21 mouse cellular contexts compared by ENCODE assay signal in genomic region chr2:93097016-93097415, GRCm38 (mm10). TPM values are rescaled to one million over a fixed set of nuclear protein-coding genes. Genes with fewer than 3 reads are reported as not detected.
DNase-seq lines count a peak whose midpoint lies in the region; ATAC-seq lines count a peak whose summit lies in the region.
"Had no signal": no experiment of that assay in that cellular context is flagged by ENCODE, and none has a peak within 500 bp of the region (broad histone marks: within the 10 kb centered on the region; RNA-seq: fewer than 3 reads in every experiment).

No protein-coding gene starts in this region.

- no peak overlapping the region for H3K9ac ChIP-seq in midbrain, embryonic 15.5 days
- H3K9ac ChIP-seq in midbrain, embryonic 13.5 days (replicated peaks): no peak overlapping the region
- H3K9ac ChIP-seq: embryonic facial prominence, embryonic 13.5 days; embryonic facial prominence, embryonic 15.5 days; forebrain, embryonic 12.5 days had no signal

- peak; percentile 66 for DNase-seq in thymus, postnatal 0 days (ENCODE audit: low spot score)
- peak; percentile 45 for DNase-seq in thymus, postnatal 25 days
- no peak for DNase-seq in adrenal gland, postnatal 10 days
- no peak for DNase-seq in cerebellum, postnatal 10 days
- DNase-seq in urinary bladder, postnatal 25 days (ENCODE audit: low spot score): no peak
- DNase-seq: adrenal gland, adult 2 months; adrenal gland, postnatal 14 days; adrenal gland, postnatal 36 days; cerebellum, adult 11-12 months; cerebellum, adult 2 months; cerebellum, adult 9-10 months; cerebellum, postnatal 14 days; cerebellum, postnatal 36 days; embryo, embryonic 11 days had no signal

- peaks cover 12% of the 10 kb centered on the region for H3K4me1 ChIP-seq in midbrain, embryonic 15.5 days
- peaks cover 20% of the 10 kb centered on the region for H3K4me1 ChIP-seq in midbrain, embryonic 13.5 days (replicated peaks)

- H3K27ac ChIP-seq in midbrain, embryonic 15.5 days: 0 out of 2 replicates have a peak overlapping the region, but pooled peaks have one; percentile 15
- H3K27ac ChIP-seq in midbrain, embryonic 13.5 days: no peak overlapping the region
- H3K27ac ChIP-seq: embryonic facial prominence, embryonic 13.5 days; embryonic facial prominence, embryonic 15.5 days; forebrain, embryonic 10.5 days; forebrain, embryonic 12.5 days had no signal

- H3K4me2 ChIP-seq in midbrain, embryonic 15.5 days: no peak overlapping the region
- no peak overlapping the region for H3K4me2 ChIP-seq in midbrain, embryonic 13.5 days (replicated peaks)
- H3K4me2 ChIP-seq: embryonic facial prominence, embryonic 13.5 days; embryonic facial prominence, embryonic 15.5 days; forebrain, embryonic 12.5 days had no signal

- 95% methylated on average over 2 of the region's 2 CpGs for WGBS in midbrain, embryonic 15.5 days
- 98% methylated on average over 2 of the region's 2 CpGs for WGBS in midbrain, embryonic 13.5 days

- H3K4me3 ChIP-seq in midbrain, embryonic 15.5 days: no peak overlapping the region
- no peak overlapping the region for H3K4me3 ChIP-seq in midbrain, embryonic 13.5 days (replicated peaks)
- H3K4me3 ChIP-seq: embryonic facial prominence, embryonic 13.5 days; embryonic facial prominence, embryonic 15.5 days; erythroblast, embryonic 14.5 days; forebrain, embryonic 10.5 days; forebrain, embryonic 12.5 days had no signal

- ATAC-seq in midbrain, embryonic 15.5 days (replicated peaks): no peak
- ATAC-seq in midbrain, embryonic 13.5 days: no peak

- no peaks in the 10 kb centered on the region for H3K36me3 ChIP-seq in midbrain, embryonic 15.5 days (replicated peaks)
- H3K36me3 ChIP-seq in midbrain, embryonic 13.5 days: no peaks in the 10 kb centered on the region
- H3K36me3 ChIP-seq: embryonic facial prominence, embryonic 13.5 days; embryonic facial prominence, embryonic 15.5 days; forebrain, embryonic 10.5 days; forebrain, embryonic 12.5 days had no signal

- H3K9me3 ChIP-seq in midbrain, embryonic 15.5 days: no peaks in the 10 kb centered on the region
- no peaks in the 10 kb centered on the region for H3K9me3 ChIP-seq in midbrain, embryonic 13.5 days
- H3K9me3 ChIP-seq: embryonic facial prominence, embryonic 13.5 days; embryonic facial prominence, embryonic 15.5 days; forebrain, embryonic 10.5 days; forebrain, embryonic 12.5 days had no signal

- H3K27me3 ChIP-seq in midbrain, embryonic 15.5 days (replicated peaks): no peaks in the 10 kb centered on the region
- no peaks in the 10 kb centered on the region for H3K27me3 ChIP-seq in midbrain, embryonic 13.5 days
- H3K27me3 ChIP-seq: embryonic facial prominence, embryonic 13.5 days; embryonic facial prominence, embryonic 15.5 days; forebrain, embryonic 12.5 days had no signal

RNA-seq across cellular contexts. Expression of gene Prdm11, which starts 51.0 kb away (rescaled TPM):
- polyA plus RNA-seq in midbrain, embryonic 15.5 days (2015; fragmentation: Nextera tagmentation; extraction: Ambion mirVana): 3.5 and 3.7 TPM in 2 replicates
- polyA plus RNA-seq in midbrain, embryonic 13.5 days (2015; fragmentation: Nextera tagmentation; extraction: Ambion mirVana): 1.8 and 1.9 TPM in 2 replicates
- polyA plus RNA-seq in thymus, postnatal 0 days (2015; fragmentation: Nextera tagmentation; extraction: Ambion mirVana): 4.4 and 6.5 TPM in 2 replicates
- 10 to 100 TPM; 35.7 to 37.1 TPM for total RNA-seq in adrenal gland, postnatal 10 days (2021)

Comparison
In these comparisons a context has a peak if more than half of its experiments do, and no peak if none do; other contexts are left out.
1. DNase-seq: peak in thymus, postnatal 0 days (single experiment) and thymus, postnatal 25 days (single experiment); none in adrenal gland, postnatal 10 days (single experiment), cerebellum, postnatal 10 days (0 of 2) and urinary bladder, postnatal 25 days (single experiment).